Mouse (Mus musculus): ENCODE results near the gene Defb23. TPM values are rescaled to one million over a fixed set of nuclear protein-coding genes. Genes with fewer than 3 reads are reported as not detected.

Gene Defb23
- polyA plus RNA-seq (2012; rRNA removed): not detected in 2 replicates

GRCm38 (mm10) chr2:152464570-152465150 is at the start of gene Defb23:
Defb23 (minus strand) TSS chr2:152464620.
- no peak for TF ChIP-seq POLR2A (IDR thresholded peaks at IDR 0.05; ENCODE audit: borderline replicate concordance, insufficient read depth, low read length)
- no peak for TF ChIP-seq CTCF (IDR thresholded peaks at IDR 0.05; ENCODE audit: borderline replicate concordance, insufficient read depth, low read depth, low read length)
- Histone ChIP-seq H3K27ac (ENCODE audit: insufficient read depth, low read length) (no peak within 1 kb of the TSS), H3K27me3 (ENCODE audit: control insufficient read depth, insufficient read depth, low read length) (no peaks in the 10 kb centered on the region), H3K4me1 (ENCODE audit: control insufficient read depth, insufficient read depth, low read length) (no peaks in the 10 kb centered on the region), H3K4me3 (replicated peaks; ENCODE audit: insufficient read depth, low read depth, low read length) (no peak within 1 kb of the TSS)
- WGBS: 88% methylated on average over 3 of the region's 3 CpGs
- no peak for DNase-seq

GRCm38 (mm10) chr2:152511592-152511991 is 47.2 kb upstream of the Defb23 start, which contains the start of gene Defb26:
Defb26 (minus strand) TSS chr2:152511692.
- no peaks in the 10 kb centered on the region for H3K4me1 ChIP-seq (ENCODE audit: control insufficient read depth, insufficient read depth, low read length)
- WGBS: 43% methylated on average over 1 of the region's 1 CpGs
- H3K27me3 ChIP-seq (ENCODE audit: control insufficient read depth, insufficient read depth, low read length): no peaks in the 10 kb centered on the region
- no peak within 1 kb of the TSS for H3K27ac ChIP-seq (ENCODE audit: insufficient read depth, low read length)
- no peak for DNase-seq
- TF ChIP-seq CTCF (IDR thresholded peaks at IDR 0.05; ENCODE audit: borderline replicate concordance, insufficient read depth, low read depth, low read length) (no peak), POLR2A (IDR thresholded peaks at IDR 0.05; ENCODE audit: borderline replicate concordance, insufficient read depth, low read length) (no peak)
- no peak within 1 kb of the TSS for H3K4me3 ChIP-seq (replicated peaks; ENCODE audit: insufficient read depth, low read depth, low read length)

DNA sequence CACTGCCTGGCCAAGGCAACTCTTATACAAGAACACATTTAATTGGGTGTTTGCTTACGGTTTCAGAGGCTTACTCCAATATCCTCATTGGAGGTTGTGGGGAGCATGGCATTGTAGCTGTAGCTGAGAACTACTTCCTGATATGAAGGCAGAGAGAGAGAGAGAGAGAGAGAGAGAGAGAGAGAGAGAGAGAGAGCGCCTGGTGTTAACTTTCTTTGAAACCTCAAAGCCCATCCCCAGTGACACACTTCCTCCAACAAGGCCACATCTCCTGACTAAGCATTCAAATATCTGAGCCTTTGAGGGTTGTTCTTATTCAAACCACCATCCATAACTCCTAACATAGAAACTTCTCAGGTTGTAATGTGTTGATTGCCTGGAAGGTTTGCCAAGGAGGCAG is 39.5 kb upstream of the Defb23 start:
- H3K27ac ChIP-seq (ENCODE audit: insufficient read depth, low read length): no peak overlapping the region
- H3K27me3 ChIP-seq (ENCODE audit: control insufficient read depth, insufficient read depth, low read length): no peaks in the 10 kb centered on the region
- no peak for DNase-seq
- no peak overlapping the region for H3K4me3 ChIP-seq (replicated peaks; ENCODE audit: insufficient read depth, low read depth, low read length)
- no peaks in the 10 kb centered on the region for H3K4me1 ChIP-seq (ENCODE audit: control insufficient read depth, insufficient read depth, low read length)
- WGBS: 84% methylated on average over 2 of the region's 2 CpGs
- TF ChIP-seq POLR2A (IDR thresholded peaks at IDR 0.05; ENCODE audit: borderline replicate concordance, insufficient read depth, low read length): no peak
- no peak for TF ChIP-seq CTCF (IDR thresholded peaks at IDR 0.05; ENCODE audit: borderline replicate concordance, insufficient read depth, low read depth, low read length)

- DNase-seq: no peak
- H3K27ac ChIP-seq (ENCODE audit: insufficient read depth, low read length): no peak overlapping the region
- H3K27me3 ChIP-seq (ENCODE audit: control insufficient read depth, insufficient read depth, low read length): no peaks in the 10 kb centered on the region
- H3K4me1 ChIP-seq (ENCODE audit: control insufficient read depth, insufficient read depth, low read length): no peaks in the 10 kb centered on the region
- TF ChIP-seq CTCF (IDR thresholded peaks at IDR 0.05; ENCODE audit: borderline replicate concordance, insufficient read depth, low read depth, low read length) (no peak), POLR2A (IDR thresholded peaks at IDR 0.05; ENCODE audit: borderline replicate concordance, insufficient read depth, low read length) (no peak)
- WGBS: 81% methylated on average over 6 of the region's 6 CpGs
- H3K4me3 ChIP-seq (replicated peaks; ENCODE audit: insufficient read depth, low read depth, low read length): no peak overlapping the region
These were observed 36.4 kb upstream of the Defb23 start for GRCm38 (mm10) chr2:152500863-152501229.

GRCm38 (mm10) chr2:152500204-152500862 is 35.9 kb upstream of the Defb23 start:
- Histone ChIP-seq H3K4me3 (replicated peaks; ENCODE audit: insufficient read depth, low read depth, low read length) (no peak overlapping the region), H3K4me1 (ENCODE audit: control insufficient read depth, insufficient read depth, low read length) (no peaks in the 10 kb centered on the region), H3K27ac (ENCODE audit: insufficient read depth, low read length) (no peak overlapping the region), H3K27me3 (ENCODE audit: control insufficient read depth, insufficient read depth, low read length) (no peaks in the 10 kb centered on the region)
- 54% methylated on average over 7 of the region's 7 CpGs for WGBS
- TF ChIP-seq CTCF (IDR thresholded peaks at IDR 0.05; ENCODE audit: borderline replicate concordance, insufficient read depth, low read depth, low read length) (no peak), POLR2A (IDR thresholded peaks at IDR 0.05; ENCODE audit: borderline replicate concordance, insufficient read depth, low read length) (no peak)
- DNase-seq: no peak

DNA sequence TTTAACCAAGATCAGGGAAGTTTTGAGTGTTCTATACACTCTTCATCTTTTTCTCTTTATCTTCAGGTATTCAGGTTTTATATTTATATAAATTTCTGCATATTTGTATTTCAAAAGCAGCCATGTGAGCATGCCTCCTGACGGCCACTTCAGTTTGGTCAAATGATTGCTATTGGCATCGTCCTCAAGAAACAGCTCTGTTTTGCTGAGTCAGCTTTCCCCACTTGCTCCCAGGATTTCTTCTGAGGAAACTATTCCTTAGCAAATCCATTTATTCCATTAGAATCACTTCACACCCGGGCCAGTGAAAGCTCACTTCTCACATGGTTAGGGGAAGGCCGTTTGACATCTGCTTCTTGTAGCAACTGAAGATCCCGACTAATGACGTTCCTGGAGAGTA is 33.6 kb upstream of the Defb23 start:
- DNase-seq: no peak
- H3K4me1 ChIP-seq (ENCODE audit: control insufficient read depth, insufficient read depth, low read length): no peaks in the 10 kb centered on the region
- no peak overlapping the region for H3K27ac ChIP-seq (ENCODE audit: insufficient read depth, low read length)
- WGBS: 67% methylated on average over 6 of the region's 6 CpGs
- TF ChIP-seq POLR2A (IDR thresholded peaks at IDR 0.05; ENCODE audit: borderline replicate concordance, insufficient read depth, low read length) (no peak), CTCF (IDR thresholded peaks at IDR 0.05; ENCODE audit: borderline replicate concordance, insufficient read depth, low read depth, low read length) (no peak)
- no peak overlapping the region for H3K4me3 ChIP-seq (replicated peaks; ENCODE audit: insufficient read depth, low read depth, low read length)
- no peaks in the 10 kb centered on the region for H3K27me3 ChIP-seq (ENCODE audit: control insufficient read depth, insufficient read depth, low read length)

GRCm38 (mm10) chr2:152493151-152493550 is 28.7 kb upstream of the Defb23 start:
- Histone ChIP-seq H3K27ac (ENCODE audit: insufficient read depth, low read length) (no peak overlapping the region), H3K4me3 (replicated peaks; ENCODE audit: insufficient read depth, low read depth, low read length) (no peak overlapping the region), H3K4me1 (ENCODE audit: control insufficient read depth, insufficient read depth, low read length) (no peaks in the 10 kb centered on the region), H3K27me3 (ENCODE audit: control insufficient read depth, insufficient read depth, low read length) (no peaks in the 10 kb centered on the region; the same call in 1 of the 2 replicates)
- no peak for TF ChIP-seq CTCF (IDR thresholded peaks at IDR 0.05; ENCODE audit: borderline replicate concordance, insufficient read depth, low read depth, low read length)
- TF ChIP-seq POLR2A (IDR thresholded peaks at IDR 0.05; ENCODE audit: borderline replicate concordance, insufficient read depth, low read length): no peak
- WGBS: 78% methylated on average over 6 of the region's 6 CpGs
- no peak for DNase-seq

DNA sequence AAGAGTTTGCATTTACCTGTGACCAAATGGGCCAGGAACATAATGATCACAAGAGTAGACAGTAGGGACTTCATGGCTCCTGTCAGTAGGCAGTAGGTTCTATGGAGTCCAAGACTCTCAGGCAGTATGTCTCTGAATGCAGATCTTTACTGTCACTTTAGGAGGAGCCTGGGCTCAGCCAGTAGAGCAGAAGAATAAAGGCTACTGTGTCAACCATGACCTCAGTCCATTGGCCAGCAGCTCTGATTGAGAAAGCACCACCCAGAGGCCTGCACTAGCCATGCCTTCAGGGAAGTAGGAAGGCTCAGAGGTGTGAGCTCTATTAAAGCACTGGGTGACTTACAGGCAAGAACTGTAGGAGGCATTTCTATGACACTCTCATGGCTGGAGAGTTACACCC is 25.6 kb upstream of the Defb23 start, which contains the start of gene Defb22:
Gene Defb22, minus strand, starts transcription at position 101 of the 400 bp plus-strand sequence.
- Histone ChIP-seq H3K4me1 (ENCODE audit: control insufficient read depth, insufficient read depth, low read length) (no peaks in the 10 kb centered on the region), H3K4me3 (replicated peaks; ENCODE audit: insufficient read depth, low read depth, low read length) (no peak within 1 kb of the TSS), H3K27me3 (ENCODE audit: control insufficient read depth, insufficient read depth, low read length) (no peaks in the 10 kb centered on the region; the same call in 1 of the 2 replicates), H3K27ac (ENCODE audit: insufficient read depth, low read length) (no peak within 1 kb of the TSS)
- TF ChIP-seq CTCF (IDR thresholded peaks at IDR 0.05; ENCODE audit: borderline replicate concordance, insufficient read depth, low read depth, low read length): no peak
- TF ChIP-seq POLR2A (IDR thresholded peaks at IDR 0.05; ENCODE audit: borderline replicate concordance, insufficient read depth, low read length): no peak
- DNase-seq: no peak

All from cerebellum, adult 2 months (tissue).